Mouse (Mus musculus) MEL (cell line): ENCODE data around the gene Col4a1. TPM values are rescaled to one million over a fixed set of nuclear protein-coding genes. Genes with fewer than 3 reads are reported as not detected.

Experiments
- DNase-seq: peaks from one replicate; pipeline ENCODE4 v3.0.0; 2011; ENCODE audit warnings: low read depth, low spot score
- H3K27ac ChIP-seq: 2 replicates; pipeline ENCODE4 v1.5.1; 2012; ENCODE audit warnings: low read depth, mild to moderate bottlenecking, control low read depth, low read length, moderate library complexity; ENCODE audit not compliant: control insufficient read depth
- H3K27me3 ChIP-seq, 2 experiments: fragments of 150-350 bp in 1 of 2; sonication (generic) in 1 of 2; 2 replicates each; pipeline ENCODE4 v1.6.1; 2012; ENCODE audit warnings: low read length in 2 of 2, mild to moderate bottlenecking in 2 of 2, improper control_type of control experiment in 1 of 2, moderate library complexity in 1 of 2; ENCODE audit not compliant: insufficient read depth in 2 of 2, control insufficient read depth in 1 of 2
- H3K36me3 ChIP-seq, 2 experiments: 2 replicates each; pipeline ENCODE4 v1.6.1; 2012 to 2014; ENCODE audit warnings: low read length in 2 of 2, improper control_type of control experiment in 1 of 2, inconsistent platforms in 1 of 2, mild to moderate bottlenecking in 1 of 2; ENCODE audit not compliant: insufficient read depth in 2 of 2, control insufficient read depth in 1 of 2
- H3K4me1 ChIP-seq, 2 experiments: fragments of 150-350 bp in 1 of 2; sonication (generic) in 1 of 2; 2 replicates each; pipeline ENCODE4 v1.6.1; 2012; ENCODE audit warnings: low read length in 2 of 2, improper control_type of control experiment in 1 of 2, mild to moderate bottlenecking in 1 of 2; ENCODE audit not compliant: insufficient read depth in 2 of 2, control insufficient read depth in 1 of 2
- H3K4me3 ChIP-seq, 2 experiments: fragments of 150-350 bp in 1 of 2; sonication (generic) in 1 of 2; 2 replicates each; pipeline ENCODE4 v1.5.1; 2012; ENCODE audit warnings: low read depth in 2 of 2, low read length in 2 of 2, mild to moderate bottlenecking in 2 of 2, moderate library complexity in 2 of 2, control low read depth in 1 of 2, improper control_type of control experiment in 1 of 2; ENCODE audit not compliant: control insufficient read depth in 1 of 2, insufficient read depth in 1 of 2
- H3K79me2 ChIP-seq: 2 replicates; pipeline ENCODE4 v1.6.1; 2012; ENCODE audit warnings: mild to moderate bottlenecking, low read length, moderate library complexity; ENCODE audit not compliant: control insufficient read depth, poor library complexity, insufficient read depth
- H3K9ac ChIP-seq: 2 replicates; pipeline ENCODE4 v1.6.1; 2012; ENCODE audit warnings: low read depth, mild to moderate bottlenecking, control low read depth, low read length, moderate library complexity; ENCODE audit not compliant: control insufficient read depth, poor library complexity, severe bottlenecking
- H3K9me3 ChIP-seq: fragments of 150-350 bp; sonication (generic); replicated peaks from 2 replicates; pipeline ENCODE4 v1.6.1; 2012; ENCODE audit warnings: mild to moderate bottlenecking, low read length, improper control_type of control experiment, moderate library complexity; ENCODE audit not compliant: insufficient read depth
- CHD1 ChIP-seq: IDR thresholded peaks from 2 replicates; pipeline ENCODE4 v1.6.1; 2012; ENCODE audit warnings: low read depth, mild to moderate bottlenecking, inconsistent platforms, low read length, improper control_type of control experiment
- EP300 ChIP-seq, 2 experiments: IDR thresholded peaks; 2 replicates each; pipeline ENCODE4 v1.6.1; 2011; ENCODE audit warnings: improper control_type of control experiment in 2 of 2, low read length in 2 of 2, low read depth in 1 of 2, mild to moderate bottlenecking in 1 of 2
- GABPA ChIP-seq: IDR thresholded peaks from 2 replicates; pipeline ENCODE4 v1.6.1; 2012; ENCODE audit warnings: low read depth, mild to moderate bottlenecking, inconsistent platforms, low read length, improper control_type of control experiment, moderate library complexity
- GATA1 ChIP-seq: IDR thresholded peaks from 2 replicates; pipeline ENCODE4 v1.6.1; 2011; ENCODE audit warnings: low read depth, low read length, improper control_type of control experiment
- MAFK ChIP-seq: IDR thresholded peaks from 2 replicates; pipeline ENCODE4 v1.6.1; 2011; ENCODE audit warnings: low read depth, mild to moderate bottlenecking, low read length, improper control_type of control experiment, borderline replicate concordance
- MAX ChIP-seq: IDR thresholded peaks from 2 replicates; pipeline ENCODE4 v1.6.1; 2011; ENCODE audit warnings: low read length, improper control_type of control experiment
- MAZ ChIP-seq: IDR thresholded peaks from 2 replicates; pipeline ENCODE4 v1.6.1; 2012; ENCODE audit warnings: low read depth, mild to moderate bottlenecking, inconsistent platforms, low read length, improper control_type of control experiment
- MXI1 ChIP-seq: IDR thresholded peaks from 2 replicates; pipeline ENCODE4 v1.6.1; 2011; ENCODE audit warnings: mild to moderate bottlenecking, low read depth, low read length, improper control_type of control experiment
- POLR2AphosphoS2 ChIP-seq: IDR thresholded peaks from 2 replicates; pipeline ENCODE4 v1.6.1; 2011; ENCODE audit warnings: low read length, improper control_type of control experiment
- POLR2AphosphoS5 ChIP-seq: IDR thresholded peaks from 2 replicates; pipeline ENCODE4 v1.6.1; 2012; ENCODE audit warnings: low read depth, borderline replicate concordance, mild to moderate bottlenecking, inconsistent platforms, low read length, moderate library complexity, mixed read lengths
- RAD21 ChIP-seq: IDR thresholded peaks from 2 replicates; pipeline ENCODE4 v1.6.1; 2011; ENCODE audit warnings: mild to moderate bottlenecking, low read depth, low read length, improper control_type of control experiment
- SIN3A ChIP-seq: IDR thresholded peaks from 2 replicates; pipeline ENCODE4 v1.6.1; 2012; ENCODE audit warnings: low read length, improper control_type of control experiment, inconsistent platforms
- TAL1 ChIP-seq: IDR thresholded peaks from 2 replicates; pipeline ENCODE4 v1.6.1; 2012; ENCODE audit warnings: mild to moderate bottlenecking, inconsistent platforms, low read length, moderate library complexity, mixed read lengths
- TBP ChIP-seq: IDR thresholded peaks from 2 replicates; pipeline ENCODE4 v1.8.0; 2011; ENCODE audit warnings: low read depth, low read length, improper control_type of control experiment
- TCF12 ChIP-seq: IDR thresholded peaks from 2 replicates; pipeline ENCODE4 v1.6.1; 2014; ENCODE audit warnings: low read depth, mild to moderate bottlenecking, inconsistent platforms, low read length, improper control_type of control experiment, moderate library complexity
- USF2 ChIP-seq, 2 experiments: IDR thresholded peaks; 2 replicates each; pipeline ENCODE4 v1.6.1; 2011 to 2012; ENCODE audit warnings: improper control_type of control experiment in 2 of 2, low read length in 2 of 2, borderline replicate concordance in 1 of 2, inconsistent platforms in 1 of 2, low read depth in 1 of 2, mild to moderate bottlenecking in 1 of 2; ENCODE audit not compliant: insufficient read depth in 1 of 2
- ZC3H11A ChIP-seq: IDR thresholded peaks from 2 replicates; pipeline ENCODE4 v1.6.1; 2012; ENCODE audit warnings: low read depth, mild to moderate bottlenecking, inconsistent platforms, low read length, improper control_type of control experiment
- ZNF384 ChIP-seq: IDR thresholded peaks from 2 replicates; pipeline ENCODE4 v1.6.1; 2012; ENCODE audit warnings: low read depth, mild to moderate bottlenecking, inconsistent platforms, low read length, improper control_type of control experiment
- polyA plus RNA-seq, 2 experiments: library from polyadenylated mRNA; stranded (reverse) in 1 of 2; unstranded in 1 of 2; fragments of >175 nt in 1 of 2; fragments of >200 nt in 1 of 2; gene quantifications; 2 replicates each; pipeline versions ENCODE4 v1.2.1 to v1.2.4; 2012; ENCODE audit warnings: low replicate concordance in 2 of 2, low read depth in 1 of 2; ENCODE audit not compliant: insufficient read length in 2 of 2, insufficient read depth in 1 of 2, missing spikeins in 1 of 2
- total RNA-seq: library from RNA; depleted of rRNA; stranded (reverse); fragments of 300-350 nt; gene quantifications from 2 replicates; pipeline ENCODE4 v1.2.3, GENCODE M21; 2012; rRNA removed

Gene Col4a1
- total and polyA plus RNA-seq, 3 experiments = 0.31 TPM; not detected in 2

GRCm38 (mm10) chr8:11149201-11149810, 163.3 kb downstream of the Col4a1 start:
- no peaks in the 10 kb centered on the region for H3K9me3 ChIP-seq
- no peaks in the 10 kb centered on the region for H3K36me3 ChIP-seq
- H3K4me1 ChIP-seq = no peaks in the 10 kb centered on the region
- no peaks in the 10 kb centered on the region for H3K79me2 ChIP-seq
- TF ChIP-seq MAFK (no peak), RAD21 (no peak), MXI1 (no peak), MAX (no peak), TAL1 (no peak), TBP (no peak), EP300 (IDR thresholded peaks at IDR 0.05; ENCODE audit: low read depth in 1 of 2, low read length in 2 of 2) (no peak), POLR2AphosphoS5 (no peak), GATA1 (no peak), ZC3H11A (no peak), CHD1 (no peak), MAZ (no peak), GABPA (no peak)
- no peak overlapping the region for H3K4me3 ChIP-seq
- H3K9ac ChIP-seq = no peak overlapping the region
- H3K27me3 ChIP-seq = no peaks in the 10 kb centered on the region; a peak in 1 of 4 replicates
- H3K27ac ChIP-seq = no peak overlapping the region
- DNase-seq = no peak

- no peak overlapping the region for H3K4me3 ChIP-seq
- H3K79me2 ChIP-seq = no peaks in the 10 kb centered on the region
- no peak overlapping the region for H3K27ac ChIP-seq
- H3K36me3 ChIP-seq = no peaks in the 10 kb centered on the region
- H3K27me3 ChIP-seq = no peaks in the 10 kb centered on the region; a peak in 1 of 4 replicates
- H3K4me1 ChIP-seq = no peaks in the 10 kb centered on the region
- no peaks in the 10 kb centered on the region for H3K9me3 ChIP-seq
- no peak for DNase-seq
- H3K9ac ChIP-seq = no peak overlapping the region
- TF ChIP-seq ZNF384 = no peak
- no peak for TF ChIP-seq POLR2AphosphoS2
- no peak for TF ChIP-seq TBP
- no peak for TF ChIP-seq ZC3H11A
- TF ChIP-seq GABPA = no peak
- no peak for TF ChIP-seq MAFK
- no peak for TF ChIP-seq TCF12
- no peak for TF ChIP-seq GATA1
- no peak for TF ChIP-seq SIN3A
- no peak for TF ChIP-seq USF2 (IDR thresholded peaks at IDR 0.05; ENCODE audit: borderline replicate concordance in 1 of 2, insufficient read depth in 1 of 2, low read depth in 1 of 2, low read length in 2 of 2)
Observed at GRCm38 (mm10) chr8:11148797-11149196, 163.8 kb downstream of the Col4a1 start.

Other genes starting within 250 kb of the Col4a1 start
- 0.03 and 0.04 TPM in 2 replicates for gene Col4a2, start within 50 bp of the Col4a1 start, total RNA-seq
- gene Col4a2, start within 50 bp of the Col4a1 start, polyA plus RNA-seq = under 1 TPM in 1 of 2 experiments, not detected in 1; 0.81 TPM
- 8.4 and 10.4 TPM in 2 replicates for gene Rab20, start 165.9 kb upstream of the Col4a1 start, total RNA-seq
- 1 to 10 TPM in 1 of 2 experiments, not detected in 1; 9.5 TPM for gene Rab20, start 165.9 kb upstream of the Col4a1 start, polyA plus RNA-seq
- 54.8 and 60.9 TPM in 2 replicates for gene Naxd, start 184.7 kb upstream of the Col4a1 start, total RNA-seq
- 10 to 100 TPM in 1 of 2 experiments, not detected in 1; 72.3 TPM for gene Naxd, start 184.7 kb upstream of the Col4a1 start, polyA plus RNA-seq
- 60.1 and 62.8 TPM in 2 replicates for gene Cars2, start 238.0 kb upstream of the Col4a1 start, total RNA-seq
- gene Cars2, start 238.0 kb upstream of the Col4a1 start, polyA plus RNA-seq = 10 to 100 TPM in 1 of 2 experiments, not detected in 1; 63.8 TPM
- 35.9 and 36.2 TPM in 2 replicates for gene Ing1, start 242.7 kb upstream of the Col4a1 start, total RNA-seq
- gene Ing1, start 242.7 kb upstream of the Col4a1 start, polyA plus RNA-seq = 10 to 100 TPM in 1 of 2 experiments, not detected in 1; 91.0 TPM